Mouse (Mus musculus): ENCODE measurements around the gene Scrn3. TPM values are rescaled to one million over a fixed set of nuclear protein-coding genes. Genes with fewer than 3 reads are reported as not detected.

Scrn3 gene
- 10 to 100 TPM; 15.1 to 22.8 TPM for total RNA-seq (2021)
- long read RNA-seq, experiment 1, partial matches to known transcripts: 1 of 11 reads
- long read RNA-seq, experiment 1, other reads (novel, unspliced or antisense): 5 of 11 reads
- long read RNA-seq, experiment 2, transcript Scrn3-201 (8 exons, 3,309 nt): major isoform, 8 of 21 reads
- long read RNA-seq, experiment 2, partial matches to known transcripts: 0 of 21 reads
- long read RNA-seq, experiment 2, other reads (novel, unspliced or antisense): 9 of 21 reads

DNA sequence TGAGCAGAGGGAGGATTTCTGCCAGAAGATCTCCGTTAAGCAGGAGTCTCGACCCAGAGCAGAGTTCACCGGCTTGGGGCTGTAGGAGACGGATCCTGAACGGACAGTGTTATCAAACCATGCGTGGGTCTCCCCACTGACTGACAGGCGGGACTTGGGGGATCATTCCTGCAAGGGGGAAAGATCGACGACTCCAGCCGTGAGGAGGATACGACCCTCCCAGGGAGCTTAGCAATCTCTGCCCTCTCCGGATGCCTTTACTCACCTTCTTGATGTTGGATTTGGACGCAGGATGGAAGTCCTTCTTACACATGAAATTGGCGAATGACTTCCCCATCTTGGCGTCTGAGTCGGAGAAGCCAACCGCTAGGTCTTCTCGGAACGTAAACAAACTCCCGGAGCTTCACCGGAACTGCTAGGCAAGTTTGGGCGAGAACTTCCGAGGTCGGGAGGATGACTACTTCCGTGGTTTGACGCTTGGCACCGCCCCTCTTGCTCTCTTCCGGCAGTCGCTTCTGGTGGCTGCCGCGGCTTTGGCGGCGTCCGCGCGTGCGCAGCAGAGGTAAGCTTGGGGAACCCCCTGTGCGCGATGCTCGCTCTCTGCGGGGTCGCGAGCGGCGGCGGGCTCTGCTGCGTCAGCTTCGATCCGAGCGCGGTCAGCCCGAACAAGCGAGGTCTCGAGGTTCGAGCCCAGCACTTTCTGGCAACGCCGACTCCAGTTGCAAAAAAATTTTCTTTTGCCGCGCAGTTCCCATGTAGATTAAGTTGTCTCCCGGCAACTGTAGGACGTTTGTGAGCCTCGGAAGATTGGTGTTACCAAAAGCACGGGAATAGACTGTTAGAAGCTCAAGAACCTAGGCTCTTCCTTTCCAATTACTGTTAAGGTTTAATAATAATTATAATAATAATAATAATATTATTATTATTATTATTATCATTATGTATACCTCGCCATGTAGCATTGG is at the start of gene Scrn3, which contains the start of gene Cir1:
Gene Scrn3, plus strand, starts transcription at position 450 of the 965 bp plus-strand sequence.
Gene Cir1, minus strand, starts transcription at position 550 of the 965 bp plus-strand sequence.
- DNase-seq (ENCODE audit: low spot score in 2 of 2): peak; percentile 74 to 77

DNA sequence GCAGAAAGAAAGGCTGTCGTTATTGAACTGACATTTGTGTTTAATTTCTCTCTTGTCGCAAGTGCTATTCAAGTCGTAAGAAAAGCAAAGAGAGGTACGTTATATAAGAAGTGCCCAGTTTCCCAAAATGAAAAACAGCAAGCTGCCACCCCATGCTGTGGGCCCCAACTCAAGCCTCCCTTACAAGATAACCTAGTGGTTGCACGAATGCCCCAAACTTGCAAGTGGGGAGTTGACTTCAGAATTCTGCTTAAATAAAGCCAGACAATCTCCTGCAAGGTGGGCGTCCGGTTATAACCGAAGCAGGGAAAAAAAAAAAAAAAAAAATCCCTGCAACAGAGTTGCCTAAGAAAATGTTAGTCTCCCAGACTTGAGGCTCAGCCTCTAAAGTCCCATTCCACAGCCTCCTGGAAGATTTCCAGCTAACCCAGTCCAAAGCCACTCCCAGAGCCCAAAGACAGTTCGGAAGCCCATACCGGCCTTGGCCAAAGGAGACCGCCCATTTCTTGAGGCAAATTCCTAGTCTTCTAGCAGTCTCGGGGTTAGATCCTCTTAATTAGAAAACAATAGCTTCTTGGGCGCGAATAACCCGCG is 49.1 kb upstream of the Scrn3 start:
- DNase-seq (ENCODE audit: low spot score in 2 of 2): no peak

DNA sequence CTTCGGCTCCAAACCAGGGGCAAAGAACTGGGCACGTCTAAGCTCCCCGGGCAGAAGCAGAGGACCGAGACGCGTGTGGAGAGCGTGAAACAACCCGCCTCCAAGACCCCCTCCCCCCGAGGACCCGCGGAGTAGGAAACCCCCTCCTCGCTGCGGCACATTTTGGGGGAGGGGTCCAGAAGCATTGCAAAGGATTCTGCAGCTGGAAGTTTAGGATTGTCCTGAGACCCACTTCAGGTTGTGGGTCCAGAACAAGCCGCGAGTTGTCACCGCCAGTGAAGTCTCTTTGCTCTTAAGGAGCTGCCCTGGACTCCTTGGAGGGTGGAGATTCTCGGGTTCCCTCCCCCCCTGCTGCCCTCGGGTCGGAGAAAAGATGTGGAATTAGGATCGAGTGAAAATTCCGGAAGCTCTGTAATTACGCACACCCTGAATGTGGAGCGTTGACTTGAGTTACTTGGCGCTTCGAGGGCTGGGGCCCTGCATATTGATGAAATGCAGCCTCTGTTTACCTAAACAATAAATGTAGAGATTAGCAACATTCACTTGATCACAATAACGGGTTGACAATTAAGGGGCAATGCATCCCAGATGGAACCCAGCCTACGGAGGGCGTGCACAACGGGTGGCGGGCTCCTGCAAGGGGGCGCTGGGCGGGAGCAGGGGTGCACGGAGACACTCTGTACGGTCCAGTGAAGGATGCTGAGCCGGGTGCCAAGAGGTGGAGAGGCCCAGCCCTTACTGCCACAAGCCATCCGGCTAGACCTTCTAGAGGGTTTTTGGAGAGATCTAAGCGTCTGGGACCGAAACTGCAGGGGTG is 48.4 kb upstream of the Scrn3 start:
- no peak for DNase-seq (ENCODE audit: low spot score in 2 of 2)

GRCm38 (mm10) chr2:73264611-73265195 is 47.7 kb upstream of the Scrn3 start:
- DNase-seq (ENCODE audit: low spot score in 2 of 2): no peak

GRCm38 (mm10) chr2:73266011-73266410 is 46.4 kb upstream of the Scrn3 start:
- no peak for DNase-seq (ENCODE audit: low spot score in 2 of 2)

- DNase-seq (ENCODE audit: low spot score in 2 of 2): no peak
Measured at GRCm38 (mm10) chr2:73266623-73267022, 45.8 kb upstream of the Scrn3 start.

- DNase-seq (ENCODE audit: low spot score in 2 of 2): no peak
Measured at GRCm38 (mm10) chr2:73267231-73267630, 45.2 kb upstream of the Scrn3 start.

- DNase-seq (ENCODE audit: low spot score in 2 of 2): no peak
Measured at GRCm38 (mm10) chr2:73267818-73268217, 44.6 kb upstream of the Scrn3 start.

GRCm38 (mm10) chr2:73268281-73268680 is 44.1 kb upstream of the Scrn3 start:
- no peak for DNase-seq (ENCODE audit: low spot score in 2 of 2)

- no peak for DNase-seq (ENCODE audit: low spot score in 2 of 2)
Measured at GRCm38 (mm10) chr2:73268836-73269395, 43.5 kb upstream of the Scrn3 start.

DNA sequence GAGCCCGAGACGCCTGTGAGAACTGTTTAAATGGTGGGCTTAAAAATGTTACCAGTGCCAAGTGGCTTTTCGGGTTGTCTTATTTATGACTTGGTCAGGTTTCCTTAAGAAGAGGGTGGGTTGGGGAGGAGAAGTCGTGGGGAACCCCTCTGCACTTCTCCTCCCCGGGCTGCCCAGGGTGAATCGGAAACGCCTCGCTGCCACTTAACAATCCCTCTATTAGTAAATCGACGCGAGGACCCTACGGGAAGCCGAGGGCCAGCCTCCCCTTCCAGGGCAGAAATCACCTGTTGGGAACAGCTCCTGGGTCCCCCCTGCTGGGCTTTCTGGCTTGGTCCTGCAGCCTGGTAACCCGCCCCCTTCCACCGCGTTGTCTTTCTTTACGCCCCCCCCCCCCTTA is 42.7 kb upstream of the Scrn3 start:
- no peak for DNase-seq (ENCODE audit: low spot score in 2 of 2)

GRCm38 (mm10) chr2:73270071-73270592 is 42.3 kb upstream of the Scrn3 start:
- no peak for DNase-seq (ENCODE audit: low spot score in 2 of 2)

GRCm38 (mm10) chr2:73270593-73271458 is 41.6 kb upstream of the Scrn3 start:
- DNase-seq (ENCODE audit: low spot score in 2 of 2): no peak

DNA sequence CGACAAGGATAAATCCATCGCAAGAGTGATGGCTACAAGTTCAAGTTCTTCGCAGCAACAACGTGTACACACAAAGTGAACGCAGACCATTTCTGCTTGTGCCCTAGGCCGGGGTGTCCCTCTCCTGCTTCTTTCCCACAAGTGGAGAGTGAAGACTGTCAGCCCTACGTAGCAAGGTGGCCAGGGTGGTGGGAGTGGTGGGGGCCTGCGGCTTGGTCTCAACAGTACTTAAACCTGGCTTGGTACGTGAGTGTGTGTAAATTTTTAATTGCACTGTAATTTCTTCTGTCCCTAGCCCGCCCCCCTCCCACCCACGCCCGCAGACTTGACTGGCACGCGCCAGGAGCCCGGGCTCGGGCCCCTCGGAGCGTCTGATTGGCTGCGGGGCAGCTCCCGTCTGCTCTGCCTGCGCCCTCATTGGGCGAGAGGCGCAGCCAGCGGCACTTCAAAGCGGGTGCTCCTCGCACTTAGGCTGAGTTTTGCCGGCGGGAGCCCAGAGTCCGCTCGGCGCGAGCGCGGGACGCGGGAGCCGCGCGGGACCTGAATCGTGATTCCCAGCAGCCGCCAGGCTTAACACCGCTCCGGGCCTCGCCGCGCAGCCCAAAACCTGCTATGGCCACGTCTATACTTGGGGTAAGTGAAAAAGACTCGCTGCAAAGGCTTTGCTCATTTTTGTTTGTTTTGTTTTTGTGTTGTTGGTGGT is 40.8 kb upstream of the Scrn3 start, which contains the start of gene Sp9:
Gene Sp9, plus strand, starts transcription at position 467 of the 703 bp plus-strand sequence.
- no peak for DNase-seq (ENCODE audit: low spot score in 2 of 2)

DNA sequence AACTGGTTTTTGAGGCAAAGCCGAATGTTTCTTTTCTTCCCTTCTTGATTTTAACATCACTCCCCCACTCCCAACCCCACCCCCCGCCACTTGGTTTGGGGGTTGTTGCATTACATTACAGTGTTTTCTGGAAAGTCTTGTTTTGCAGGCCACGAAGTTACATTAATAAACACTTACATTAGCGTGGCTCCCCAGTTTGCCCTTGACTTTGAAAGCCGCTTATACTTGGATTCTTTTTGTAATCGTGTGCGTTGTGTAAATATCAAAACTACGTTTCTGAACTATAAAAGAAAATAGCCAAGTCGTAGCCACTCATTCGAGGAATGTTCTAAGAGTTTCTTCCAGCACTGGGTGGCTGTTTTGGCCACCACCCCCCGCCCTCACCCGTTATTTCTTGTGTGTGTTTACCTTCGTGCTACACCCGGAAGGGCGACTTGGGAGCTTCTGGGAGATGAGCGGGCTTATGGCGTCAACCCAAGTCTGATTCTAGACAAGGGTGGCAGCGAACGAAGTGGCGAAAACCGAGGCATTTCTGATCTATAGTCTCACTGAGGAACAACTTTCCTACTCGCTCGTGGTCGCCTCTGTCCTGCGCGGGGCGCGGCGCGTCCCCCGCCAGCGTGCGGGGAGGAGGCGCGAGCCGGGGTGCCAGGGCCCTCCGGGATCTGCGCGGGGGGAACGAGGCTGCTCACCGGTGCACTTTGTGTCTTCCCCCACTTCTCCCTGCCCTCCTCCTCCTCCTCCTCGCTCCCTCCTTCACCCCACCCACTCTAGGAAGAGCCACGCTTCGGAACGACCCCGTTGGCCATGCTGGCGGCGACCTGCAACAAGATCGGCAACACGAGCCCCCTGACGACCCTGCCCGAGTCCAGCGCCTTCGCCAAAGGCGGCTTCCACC is 39.8 kb upstream of the Scrn3 start:
- DNase-seq (ENCODE audit: low spot score in 2 of 2): no peak

DNA sequence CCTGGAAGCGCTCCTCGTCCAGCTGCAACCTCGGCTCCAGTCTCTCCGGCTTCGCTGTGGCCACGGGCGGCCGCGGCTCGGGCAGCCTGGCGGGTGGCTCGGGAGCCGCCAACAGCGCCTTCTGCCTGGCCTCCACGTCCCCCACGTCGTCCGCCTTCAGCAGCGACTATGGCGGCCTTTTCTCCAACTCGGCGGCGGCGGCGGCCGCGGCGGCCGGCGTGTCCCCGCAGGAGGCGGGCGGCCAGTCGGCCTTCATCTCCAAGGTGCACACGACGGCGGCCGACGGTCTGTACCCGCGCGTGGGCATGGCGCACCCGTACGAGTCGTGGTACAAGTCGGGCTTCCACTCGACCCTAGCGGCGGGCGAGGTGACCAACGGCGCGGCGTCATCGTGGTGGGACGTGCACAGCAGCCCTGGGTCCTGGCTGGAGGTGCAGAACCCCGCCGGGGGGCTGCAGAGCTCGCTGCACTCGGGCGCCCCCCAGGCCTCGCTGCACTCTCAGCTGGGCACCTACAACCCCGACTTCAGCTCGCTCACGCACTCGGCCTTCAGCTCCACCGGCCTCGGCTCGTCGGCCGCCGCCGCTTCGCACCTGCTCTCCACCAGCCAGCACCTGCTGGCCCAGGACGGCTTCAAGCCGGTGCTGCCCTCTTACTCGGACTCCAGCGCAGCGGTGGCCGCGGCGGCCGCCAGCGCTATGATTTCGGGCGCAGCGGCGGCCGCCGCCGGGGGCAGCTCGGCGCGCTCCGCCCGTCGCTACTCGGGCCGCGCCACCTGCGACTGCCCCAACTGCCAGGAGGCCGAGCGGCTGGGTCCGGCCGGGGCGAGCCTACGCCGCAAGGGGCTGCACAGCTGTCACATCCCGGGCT is 38.9 kb upstream of the Scrn3 start:
- DNase-seq (ENCODE audit: low spot score in 2 of 2): no peak

All from adrenal gland, postnatal 4 days (tissue).